Mouse (Mus musculus) embryonic facial prominence, embryonic 12.5 days (tissue): ENCODE measurements around the gene Cd48. TPM values are rescaled to one million over a fixed set of nuclear protein-coding genes. Genes with fewer than 3 reads are reported as not detected.
"Not testable (repeated sequence)": the region's sequence is repeated elsewhere in the genome, so short reads cannot be mapped to it uniquely, and the experiment has no call there.

Experiments used
- ATAC-seq: fragments of 200-750 bp; cut with Nextera tagmentation; 2 replicates; pipeline ENCODE4 v1.8.0; 2017; ENCODE audit not compliant: insufficient number of reproducible peaks, insufficient read depth, low FRiP score, low TSS enrichment
- H3K27ac ChIP-seq: fragments of 300-500 bp; sonication (generic); 2 replicates; pipeline ENCODE4 v1.5.1; 2016; ENCODE audit warnings: mild to moderate bottlenecking
- H3K27me3 ChIP-seq: fragments of 300-500 bp; sonication (generic); 2 replicates; pipeline ENCODE4 v1.6.1; 2016; ENCODE audit warnings: mild to moderate bottlenecking, moderate library complexity
- H3K36me3 ChIP-seq: fragments of 300-500 bp; sonication (generic); 2 replicates; pipeline ENCODE4 v1.6.1; 2016; ENCODE audit warnings: mild to moderate bottlenecking
- H3K4me1 ChIP-seq: fragments of 300-500 bp; sonication (generic); 2 replicates; pipeline ENCODE4 v1.6.1; 2016
- H3K4me2 ChIP-seq: fragments of 300-500 bp; sonication (generic); replicated peaks from 2 replicates; pipeline ENCODE4 v1.6.1; 2016; ENCODE audit warnings: mild to moderate bottlenecking, moderate library complexity
- H3K4me3 ChIP-seq: fragments of 300-500 bp; sonication (generic); 2 replicates; pipeline ENCODE4 v1.5.1; 2016; ENCODE audit warnings: mild to moderate bottlenecking
- H3K9ac ChIP-seq: fragments of 300-500 bp; sonication (generic); 2 replicates; pipeline ENCODE4 v1.6.1; 2016; ENCODE audit warnings: mild to moderate bottlenecking, moderate library complexity
- H3K9me3 ChIP-seq: fragments of 300-500 bp; sonication (generic); 2 replicates; pipeline ENCODE4 v1.6.1; 2016; ENCODE audit warnings: mild to moderate bottlenecking, moderate library complexity
- WGBS: fragments of 180-500 bp; shearing (Covaris S2); methylation state at CpG from one replicate; pipeline ENCODE4 v1.1.7; 2016; 5-methylcytosine and 5-hydroxymethylcytosine counted together
- microRNA-seq: library from miRNA; unstranded; fragments of <30 nt; microRNA quantifications from one replicate; pipeline ENCODE4, GENCODE M21; 2017
- polyA plus RNA-seq: library from polyadenylated mRNA; unstranded; fragments of >200 nt; fragmentation: Nextera tagmentation; extraction: Ambion mirVana; gene quantifications from 2 replicates; pipeline ENCODE4 v1.2.1, GENCODE M21; 2016

Cd48 gene
- polyA plus RNA-seq, 1 experiment from 2014 or later = 1.3 TPM

- 85% methylated on average over 1 of the region's 1 CpGs for WGBS
- H3K27ac ChIP-seq, H3K36me3 ChIP-seq, H3K4me3 ChIP-seq, H3K9me3 ChIP-seq, ATAC-seq, H3K4me2 ChIP-seq, H3K9ac ChIP-seq, H3K4me1 ChIP-seq, H3K27me3 ChIP-seq: not testable (repeated sequence)
These were observed 31.9 kb downstream of the Cd48 start for GRCm38 (mm10) chr1:171713736-171714135.

GRCm38 (mm10) chr1:171715434-171715833 lies 33.6 kb downstream of the Cd48 start:
- Histone ChIP-seq H3K36me3 (no peaks in the 10 kb centered on the region), H3K4me2 (no peak overlapping the region), H3K4me3 (no peak overlapping the region), H3K27me3 (no peaks in the 10 kb centered on the region), H3K9ac (no peak overlapping the region), H3K27ac (no peak overlapping the region), H3K9me3 (no peaks in the 10 kb centered on the region), H3K4me1 (no peaks in the 10 kb centered on the region)
- no peak for ATAC-seq
- 79% methylated on average over 2 of the region's 2 CpGs for WGBS

GRCm38 (mm10) chr1:171716232-171716631 lies 34.4 kb downstream of the Cd48 start:
- no peaks in the 10 kb centered on the region for H3K36me3 ChIP-seq
- no peak overlapping the region for H3K4me3 ChIP-seq
- no peak overlapping the region for H3K4me2 ChIP-seq
- H3K27ac ChIP-seq = no peak overlapping the region
- H3K27me3 ChIP-seq = no peaks in the 10 kb centered on the region
- H3K9ac ChIP-seq = no peak overlapping the region
- no peaks in the 10 kb centered on the region for H3K9me3 ChIP-seq
- no peaks in the 10 kb centered on the region for H3K4me1 ChIP-seq
- no peak for ATAC-seq
- 88% methylated on average over 1 of the region's 1 CpGs for WGBS

DNA sequence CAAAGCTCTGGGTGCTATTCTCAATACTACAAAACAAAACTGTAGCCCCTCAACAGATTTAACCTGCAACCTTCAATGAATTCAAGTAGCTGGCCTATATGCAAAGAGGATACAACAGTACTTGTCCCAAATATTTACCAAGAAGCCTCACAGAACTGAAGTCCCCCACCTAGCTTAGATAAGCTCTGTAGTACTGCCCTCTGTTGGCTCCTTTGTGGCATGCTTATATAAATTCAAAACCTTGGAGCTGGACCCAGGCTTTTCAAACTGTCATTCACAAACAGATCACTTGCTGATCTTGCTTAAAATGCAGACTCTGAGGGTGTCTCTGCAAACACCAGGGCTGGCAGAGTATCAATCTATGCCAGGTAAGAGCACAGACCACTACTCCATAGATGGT lies 49.4 kb downstream of the Cd48 start:
- H3K27me3 ChIP-seq = no peaks in the 10 kb centered on the region
- H3K4me1 ChIP-seq = no peaks in the 10 kb centered on the region
- no peak for ATAC-seq
- H3K36me3 ChIP-seq = no peaks in the 10 kb centered on the region
- no peak overlapping the region for H3K27ac ChIP-seq
- H3K4me2 ChIP-seq = no peak overlapping the region
- no peak overlapping the region for H3K9ac ChIP-seq
- no peak overlapping the region for H3K4me3 ChIP-seq
- peaks cover 10% of the 10 kb centered on the region; the same call in 1 of the 2 replicates for H3K9me3 ChIP-seq

GRCm38 (mm10) chr1:171734898-171735297 lies 53.1 kb downstream of the Cd48 start:
- Histone ChIP-seq H3K27ac (no peak overlapping the region), H3K9ac (no peak overlapping the region), H3K27me3 (no peaks in the 10 kb centered on the region), H3K4me3 (no peak overlapping the region), H3K9me3 (no peaks in the 10 kb centered on the region), H3K36me3 (no peaks in the 10 kb centered on the region), H3K4me2 (no peak overlapping the region), H3K4me1 (no peaks in the 10 kb centered on the region)
- WGBS = 81% methylated on average over 6 of the region's 6 CpGs
- ATAC-seq = no peak

GRCm38 (mm10) chr1:171748127-171748969 lies 66.5 kb downstream of the Cd48 start:
- H3K4me2 ChIP-seq = no peak overlapping the region
- H3K36me3 ChIP-seq = no peaks in the 10 kb centered on the region
- H3K4me3 ChIP-seq = no peak overlapping the region
- H3K9me3 ChIP-seq = no peaks in the 10 kb centered on the region
- H3K4me1 ChIP-seq = no peaks in the 10 kb centered on the region
- ATAC-seq = no peak
- no peak overlapping the region for H3K27ac ChIP-seq
- 76% methylated on average over 3 of the region's 3 CpGs for WGBS
- H3K27me3 ChIP-seq = no peaks in the 10 kb centered on the region
- H3K9ac ChIP-seq = no peak overlapping the region

Small RNAs within 50 kb of the gene (microRNA-seq; reads per million reads assigned to microRNA genes)
- not detected for gene Mir7683

Other genes with a start within 250 kb of the Cd48 start
- 31.8 and 35.2 TPM in 2 replicates for gene F11r, start 244.5 kb upstream of the Cd48 start, polyA plus RNA-seq
- gene Alyref2, start 178.5 kb upstream of the Cd48 start, polyA plus RNA-seq = 13.3 and 14.6 TPM in 2 replicates
- gene Itln1, start 146.7 kb upstream of the Cd48 start, polyA plus RNA-seq = not detected in 2 replicates
- 0.08 TPM in 1 of 2 replicates, not detected in the other for gene Cd244a, start 122.8 kb upstream of the Cd48 start, polyA plus RNA-seq
- gene Ly9, start 74.6 kb upstream of the Cd48 start, polyA plus RNA-seq = 0.08 TPM in 1 of 2 replicates, not detected in the other
- gene Slamf7, start 29.0 kb upstream of the Cd48 start, polyA plus RNA-seq = not detected in 2 replicates
- 0.24 and 0.37 TPM in 2 replicates for gene Slamf1, start 85.1 kb downstream of the Cd48 start, polyA plus RNA-seq
- 0.79 and 0.86 TPM in 2 replicates for gene Cd84, start 157.7 kb downstream of the Cd48 start, polyA plus RNA-seq
- gene Gm10521, start 213.7 kb downstream of the Cd48 start, polyA plus RNA-seq = not detected in 2 replicates
- 0.17 TPM in 1 of 2 replicates, not detected in the other for gene Slamf6, start 235.5 kb downstream of the Cd48 start, polyA plus RNA-seq